Mouse (Mus musculus) right cerebral cortex, postnatal 25 days (tissue): ENCODE measurements around the gene Sema6b.
A peak's percentile ranks its signal among the peaks of the same experiment; 100 is the strongest.
"Not testable (repeated sequence)": the region's sequence is repeated elsewhere in the genome, so short reads cannot be mapped to it uniquely, and the experiment has no call there.

ENCODE experiments used
- DNase-seq: peaks from one replicate; pipeline ENCODE4 v3.0.0; 2022

Gene Sema6b

DNA sequence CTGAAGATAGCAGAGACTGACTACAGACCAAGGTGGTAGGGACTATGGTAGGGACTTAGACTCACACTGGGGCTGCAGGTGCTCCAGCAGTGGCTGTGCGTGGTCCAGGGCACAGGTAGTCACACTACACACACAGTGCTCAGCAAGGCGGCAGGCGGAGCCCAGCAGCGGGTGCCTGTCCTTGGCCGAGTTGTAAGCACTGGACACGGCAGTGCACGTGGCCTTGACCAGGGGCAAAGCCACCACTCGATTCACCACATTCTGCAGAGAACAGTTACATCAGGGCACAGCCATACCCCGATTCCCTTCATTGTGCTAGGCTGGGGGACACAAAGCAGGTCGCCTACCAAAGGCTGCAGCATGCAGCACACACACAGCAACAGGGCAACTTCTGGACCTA is 23.9 kb downstream of the Sema6b start:
- no peak for DNase-seq

DNA sequence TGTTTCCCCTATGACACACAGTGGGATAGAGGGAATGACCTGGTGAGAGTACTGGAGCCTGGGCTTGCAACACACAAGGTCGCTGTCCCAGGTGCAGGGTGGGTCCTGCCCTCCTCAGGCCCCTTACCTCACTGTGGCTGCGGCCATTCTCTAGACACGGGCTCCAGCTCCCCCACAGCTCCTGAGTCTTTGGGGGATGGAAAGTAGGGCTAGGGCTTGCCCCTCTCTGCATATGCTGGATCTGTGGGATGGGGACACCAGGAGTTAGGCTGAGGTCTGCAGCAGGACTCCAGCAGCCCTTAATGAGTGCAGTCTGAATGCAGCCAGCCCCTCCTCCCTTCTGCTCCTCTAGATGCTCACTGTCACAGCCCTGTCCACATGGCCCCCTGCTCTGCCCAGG is 27.4 kb downstream of the Sema6b start:
- no peak for DNase-seq

DNA sequence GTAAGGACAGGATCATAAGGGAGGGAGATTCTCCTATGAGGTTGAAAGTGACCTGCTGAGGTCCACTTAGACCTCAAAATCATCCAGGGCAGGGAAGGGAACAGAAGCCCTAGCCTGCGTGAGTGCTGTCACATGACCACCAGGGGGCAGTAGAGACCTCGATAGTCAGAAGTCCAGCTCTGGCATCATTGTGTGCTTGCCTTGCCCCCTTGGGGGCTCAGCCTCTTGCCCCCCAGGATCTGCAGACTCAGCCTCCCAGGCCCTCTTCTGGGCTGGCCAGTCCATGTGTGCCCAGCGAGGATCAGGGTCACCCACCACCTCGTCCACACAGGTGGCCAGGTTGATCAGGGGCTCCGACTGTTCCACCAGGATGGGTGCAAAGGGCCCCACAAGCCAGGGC is 28.3 kb downstream of the Sema6b start:
- DNase-seq = no peak

DNA sequence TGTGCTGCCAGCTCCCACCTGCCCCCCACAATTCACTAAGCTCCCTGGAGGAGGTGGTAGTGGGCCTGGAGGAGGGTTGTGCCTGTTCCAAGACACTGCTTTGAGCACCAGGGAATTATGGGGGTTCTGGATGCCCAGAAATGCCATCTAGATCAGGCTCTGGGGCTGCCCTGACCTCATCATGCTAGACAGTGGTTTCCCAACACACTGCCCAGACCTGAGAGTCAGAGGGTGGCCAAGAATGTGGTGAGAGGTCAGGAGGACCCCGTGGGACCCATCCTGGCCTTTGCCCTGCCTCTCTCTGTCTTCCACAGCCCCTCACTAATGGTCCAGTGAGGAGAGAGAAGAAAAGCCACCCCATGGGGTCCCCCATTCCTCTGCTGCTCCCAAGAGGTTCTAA is 29.1 kb downstream of the Sema6b start:
- DNase-seq = no peak

DNA sequence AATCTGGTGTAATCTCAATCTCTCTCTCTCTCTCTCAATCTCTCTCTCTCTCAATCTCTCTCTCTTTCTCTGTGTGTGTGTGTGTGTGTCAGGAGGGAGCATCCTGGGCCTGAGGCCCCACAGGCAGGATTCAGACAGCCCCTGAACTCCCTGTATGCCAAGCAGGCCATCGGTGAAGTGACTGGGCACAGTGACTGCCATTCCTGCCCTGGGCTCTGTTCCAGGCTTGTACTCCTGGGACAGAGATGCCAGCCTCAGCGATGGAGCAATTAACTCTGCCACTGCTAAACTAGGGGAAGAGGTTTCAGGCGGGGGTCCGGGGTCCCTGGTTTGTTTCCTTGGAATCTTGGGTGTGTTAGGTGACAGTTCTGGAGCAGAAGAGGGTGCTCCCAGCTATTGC is 29.6 kb downstream of the Sema6b start:
- DNase-seq = no peak

DNA sequence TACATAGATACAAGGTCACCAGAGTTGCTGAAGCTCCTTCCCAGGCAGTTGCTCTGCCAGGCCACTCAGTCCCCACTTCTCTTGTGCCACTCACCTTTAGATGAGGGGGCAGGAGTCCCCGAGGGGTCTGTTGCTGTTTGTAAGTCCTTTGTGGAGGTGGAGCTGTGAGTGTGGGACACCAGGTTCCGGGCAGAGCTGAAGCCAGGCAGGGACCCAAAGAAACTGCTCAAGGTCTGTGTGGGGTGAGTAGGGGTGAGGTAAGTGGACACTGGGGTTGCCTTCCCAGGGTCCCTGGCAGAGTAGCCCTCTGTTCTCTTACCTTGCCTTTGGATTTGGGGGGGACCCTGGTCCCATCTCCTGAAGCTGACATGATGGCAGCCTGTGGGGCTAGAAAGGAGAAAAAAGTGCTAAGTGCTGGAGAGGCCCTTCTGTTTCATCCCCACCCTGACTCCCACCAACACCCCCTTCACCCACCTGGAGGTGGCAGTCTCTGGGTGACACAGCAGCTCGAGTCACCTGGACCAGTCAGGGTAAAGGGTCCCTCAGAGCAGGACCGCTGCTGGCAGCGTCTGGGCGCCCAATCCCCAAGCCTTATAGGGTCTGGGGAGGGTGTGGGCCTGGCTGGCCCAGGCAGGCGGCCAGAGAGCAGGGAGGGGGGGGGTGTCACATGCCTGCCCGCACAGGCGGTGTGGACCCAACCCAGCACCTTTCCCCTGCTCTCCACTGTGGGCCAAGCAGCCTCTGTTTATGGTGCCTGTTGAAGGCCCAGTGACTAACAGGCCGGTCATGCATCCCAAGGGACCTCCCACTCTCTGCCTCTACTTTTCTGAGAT is 30.7 kb downstream of the Sema6b start, which contains the start of gene Plin4:
Gene Plin4 (minus strand): TSS at position 585 of the 833 bp plus-strand sequence.
- DNase-seq = no peak

DNA sequence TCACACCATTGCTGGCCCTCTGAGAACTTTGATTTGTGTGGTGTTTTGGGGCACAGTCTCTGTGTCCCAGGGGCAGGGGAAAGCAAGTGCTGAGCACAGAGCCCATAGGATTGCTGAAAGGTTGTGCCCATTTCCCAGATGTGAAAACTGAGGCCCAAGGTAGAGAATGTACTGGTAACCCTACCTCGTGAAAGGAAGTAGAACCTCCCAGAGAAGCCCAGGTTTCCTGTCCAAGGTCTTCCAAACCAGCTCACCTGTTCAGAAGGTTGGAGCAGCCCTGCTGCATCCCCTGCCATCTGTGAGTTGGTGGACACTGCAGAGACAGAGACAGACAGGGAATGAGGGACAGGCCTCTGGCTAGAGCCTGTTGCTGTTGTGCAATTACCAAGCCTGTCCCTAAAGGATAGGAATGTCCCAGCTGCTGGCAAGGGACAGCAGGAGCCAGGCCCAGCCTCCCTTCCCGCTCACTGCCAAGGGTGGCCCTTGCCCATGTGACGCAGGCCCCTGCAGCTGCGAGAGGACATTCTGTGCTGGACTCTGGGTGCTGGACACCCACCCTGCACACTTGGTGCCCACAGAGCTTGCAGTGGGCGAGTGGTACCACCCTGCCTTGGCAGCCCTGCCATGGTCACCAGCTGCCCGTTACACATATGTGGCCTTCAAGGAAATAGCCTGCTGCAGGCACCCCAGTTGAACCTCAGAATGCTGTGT is 31.7 kb downstream of the Sema6b start:
- no peak for DNase-seq

DNA sequence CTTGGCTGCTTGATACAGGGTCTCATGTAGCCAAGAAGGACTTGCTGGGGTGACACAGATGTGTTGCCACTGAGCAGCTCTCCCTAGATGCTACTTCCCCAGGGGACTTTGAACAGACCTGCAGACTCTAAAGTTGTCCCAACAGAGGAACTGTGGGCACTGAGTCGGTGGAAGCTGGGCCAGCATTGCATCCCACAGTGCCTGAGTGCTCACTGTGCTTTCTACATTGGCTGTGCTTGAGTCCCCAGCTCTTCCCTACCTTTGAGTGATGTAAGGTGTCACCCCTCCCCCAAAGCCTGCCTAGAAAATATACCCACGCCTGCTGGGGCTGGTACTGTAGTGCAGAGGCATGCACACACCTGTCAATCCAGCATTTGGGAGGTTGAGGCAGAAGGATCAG is 32.4 kb downstream of the Sema6b start:
- no peak for DNase-seq

DNA sequence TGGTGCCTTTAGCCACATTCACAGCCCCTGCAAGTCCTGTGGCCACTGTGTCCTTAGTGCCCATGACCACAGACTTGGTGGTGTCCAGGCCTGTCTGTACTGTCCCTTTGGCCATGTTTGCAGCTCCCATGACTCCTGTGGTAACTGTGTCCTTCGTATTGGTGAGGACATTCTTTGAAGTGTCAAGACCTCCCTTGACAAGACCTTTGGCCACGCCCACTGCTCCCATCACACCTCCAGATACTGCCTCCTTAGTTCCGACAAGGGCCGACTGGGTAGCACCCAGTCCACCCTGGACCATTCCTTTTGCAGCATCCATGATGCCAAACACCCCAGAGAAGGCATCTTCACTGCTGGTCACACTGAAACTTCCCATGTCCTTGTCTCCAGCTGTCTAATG is 33.2 kb downstream of the Sema6b start:
- no peak for DNase-seq

DNA sequence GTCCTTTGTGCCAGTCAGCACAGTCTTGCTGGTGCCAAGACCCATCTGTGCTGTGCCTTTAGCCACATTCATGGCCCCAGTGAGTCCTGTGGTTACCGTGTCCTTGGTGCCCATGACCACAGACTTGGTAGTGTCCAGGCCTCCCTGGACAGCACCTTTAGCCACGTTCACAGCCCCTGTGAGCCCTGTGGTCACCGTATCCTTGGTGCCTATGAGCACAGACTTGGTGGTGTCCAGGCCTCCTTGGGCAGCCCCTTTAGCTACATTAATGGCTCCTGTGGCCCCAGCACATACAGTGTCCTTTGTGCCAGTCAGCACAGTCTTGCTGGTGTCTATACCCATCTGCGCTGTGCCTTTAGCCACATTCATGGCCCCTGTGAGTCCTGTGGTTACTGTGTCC is 33.7 kb downstream of the Sema6b start:
- DNase-seq = not testable (repeated sequence)

DNA sequence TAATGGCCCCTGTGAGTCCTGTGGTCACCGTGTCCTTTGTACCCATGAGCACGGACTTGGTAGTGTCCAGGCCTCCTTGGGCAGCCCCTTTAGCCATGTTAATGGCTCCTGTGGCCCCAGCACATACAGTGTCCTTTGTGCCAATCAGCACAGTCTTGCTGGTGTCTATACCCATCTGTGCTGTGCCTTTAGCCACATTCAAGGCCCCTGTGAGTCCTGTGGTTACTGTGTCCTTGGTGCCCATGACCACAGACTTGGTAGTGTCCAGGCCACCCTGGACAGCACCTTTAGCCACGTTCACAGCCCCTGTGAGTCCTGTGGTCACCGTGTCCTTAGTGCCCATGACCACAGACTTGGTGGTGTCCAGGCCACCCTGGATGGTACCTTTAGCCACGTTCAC is 35.3 kb downstream of the Sema6b start:
- DNase-seq = not testable (repeated sequence)

DNA sequence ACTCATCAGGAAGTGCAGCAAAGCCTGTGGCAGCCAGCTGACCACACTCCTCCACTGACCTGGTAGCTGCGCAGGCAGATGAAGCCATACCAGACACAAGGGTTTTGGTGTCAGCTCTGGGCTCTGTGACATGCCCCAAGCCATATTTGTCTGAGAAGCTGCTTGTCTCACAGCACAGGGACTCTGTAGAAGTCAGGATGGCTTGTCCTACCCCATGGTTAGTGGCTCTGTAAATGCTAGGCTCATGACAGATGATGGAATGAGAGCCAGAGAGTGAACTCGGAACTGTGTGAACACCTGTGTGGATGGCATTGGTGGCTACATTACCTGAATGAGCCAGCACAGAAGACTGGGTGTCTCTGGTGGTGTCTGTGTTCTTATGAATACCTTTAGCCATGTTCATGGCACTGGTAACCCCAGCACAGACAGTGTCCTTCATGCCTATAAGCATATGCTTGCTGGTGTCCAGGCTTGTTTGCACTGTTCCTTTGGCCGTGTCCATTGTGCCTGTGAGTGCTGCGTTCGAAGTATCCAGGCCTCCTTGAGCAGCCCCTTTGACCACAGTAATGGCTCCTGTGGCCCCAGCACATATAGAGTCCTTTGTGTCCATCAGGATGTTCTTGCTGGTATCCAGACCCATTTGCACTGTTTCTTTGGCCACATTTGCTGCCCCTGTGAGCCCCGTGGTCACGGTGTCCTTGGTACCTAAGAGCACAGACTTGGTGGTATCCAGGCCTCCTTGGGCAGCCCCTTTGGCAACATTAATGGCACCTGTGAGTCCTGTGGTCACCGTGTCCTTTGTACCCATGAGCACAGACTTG is 36.5 kb downstream of the Sema6b start:
- DNase-seq = no peak

DNA sequence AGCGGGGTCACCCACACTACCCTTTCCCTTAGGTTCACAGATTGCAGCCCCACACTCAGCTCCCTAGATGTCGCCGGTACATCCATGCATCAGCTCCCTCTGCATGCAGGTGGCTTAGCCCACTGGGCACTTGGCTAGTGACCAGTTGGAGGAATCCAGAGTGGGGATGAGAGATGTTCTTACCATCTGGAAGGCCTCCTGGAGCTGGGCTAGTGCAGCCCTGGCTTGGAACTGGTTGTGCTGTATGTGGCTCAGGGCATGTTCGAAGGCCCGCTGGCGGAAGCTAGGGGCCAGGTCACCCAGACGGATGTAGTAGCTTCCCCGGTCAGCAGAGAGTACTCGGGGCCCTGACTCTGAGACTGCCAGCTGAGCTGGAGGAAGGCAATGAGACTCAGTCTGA is 37.2 kb downstream of the Sema6b start:
- DNase-seq = no peak

DNA sequence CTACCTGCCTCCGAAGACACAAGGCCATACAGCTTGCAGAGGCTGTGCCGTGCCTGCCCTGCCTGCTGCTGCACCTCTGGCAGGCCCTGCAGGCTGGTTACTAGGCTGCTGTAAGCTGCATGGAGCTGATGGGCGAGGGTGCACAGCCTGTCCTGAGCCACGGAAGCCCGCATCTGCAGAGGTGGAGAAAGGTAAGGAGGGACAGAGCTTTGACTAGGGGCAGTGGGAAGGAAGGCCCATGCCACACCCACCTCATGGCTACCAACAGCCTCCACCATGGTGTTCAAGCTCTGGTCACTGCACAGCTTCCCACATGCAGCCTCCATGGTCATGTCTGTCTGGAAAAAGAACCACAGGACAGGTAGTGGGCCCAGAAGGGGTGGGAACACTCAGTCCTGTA is 38.0 kb downstream of the Sema6b start:
- no peak for DNase-seq

DNA sequence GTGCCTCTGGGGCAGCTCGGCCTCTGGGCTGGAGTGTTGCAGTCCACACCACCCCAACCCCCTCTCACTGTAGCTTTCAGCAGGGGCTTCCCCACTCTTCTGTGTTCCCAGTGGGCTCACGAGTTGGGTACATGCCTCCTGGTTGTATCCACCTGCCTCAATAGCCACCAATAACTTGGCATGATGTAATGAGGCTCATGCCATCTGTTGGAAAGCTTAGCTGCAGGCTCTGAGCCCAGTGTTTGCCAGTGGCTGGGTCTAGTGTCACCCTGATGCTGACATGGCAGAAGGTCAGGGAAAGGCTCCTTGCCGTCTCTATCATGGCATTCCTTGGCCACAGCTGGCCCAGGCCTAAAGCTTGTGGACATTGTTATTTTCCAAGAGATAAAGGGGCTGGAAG is 39.3 kb downstream of the Sema6b start:
- no peak for DNase-seq

DNA sequence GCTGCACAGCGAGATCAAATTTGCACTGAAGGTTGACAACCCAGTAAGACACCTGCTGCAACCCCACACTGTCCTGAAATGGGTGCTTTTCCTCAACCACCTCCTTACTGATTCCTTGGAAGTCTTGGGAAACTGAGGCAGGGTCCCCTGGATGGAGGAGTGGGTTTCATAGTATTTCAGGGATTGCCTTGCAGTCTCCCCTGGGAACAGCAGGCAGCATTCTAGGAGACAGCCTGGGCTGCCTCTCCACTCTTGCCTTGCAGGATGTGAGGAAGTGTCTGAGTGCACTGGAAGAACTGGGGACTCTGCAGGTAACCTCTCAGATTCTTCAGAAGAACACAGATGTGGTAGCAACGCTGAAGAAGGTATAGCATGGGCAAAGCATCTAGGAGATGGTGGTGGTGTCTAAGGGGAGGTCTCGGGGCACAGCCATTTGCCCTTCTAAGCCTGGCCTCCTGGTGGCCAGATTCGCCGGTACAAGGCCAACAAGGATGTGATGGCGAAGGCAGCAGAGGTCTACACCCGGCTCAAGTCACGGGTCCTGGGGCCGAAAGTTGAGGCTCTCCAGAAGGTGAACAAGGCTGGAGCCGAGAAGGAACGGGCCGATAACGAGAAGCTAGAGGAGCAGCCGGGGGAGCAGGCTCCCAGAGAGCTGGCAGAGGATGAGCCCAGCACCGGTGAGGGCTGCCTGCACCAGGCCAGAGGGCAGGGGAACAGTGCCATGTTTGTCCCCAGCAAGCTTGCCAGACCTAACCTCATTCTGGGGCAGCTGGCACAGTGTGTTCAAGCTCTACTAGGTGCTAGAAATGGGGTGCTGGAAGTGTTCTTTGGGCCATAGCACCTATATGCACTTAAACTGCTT is 41.2 kb downstream of the Sema6b start:
- DNase-seq = no peak

DNA sequence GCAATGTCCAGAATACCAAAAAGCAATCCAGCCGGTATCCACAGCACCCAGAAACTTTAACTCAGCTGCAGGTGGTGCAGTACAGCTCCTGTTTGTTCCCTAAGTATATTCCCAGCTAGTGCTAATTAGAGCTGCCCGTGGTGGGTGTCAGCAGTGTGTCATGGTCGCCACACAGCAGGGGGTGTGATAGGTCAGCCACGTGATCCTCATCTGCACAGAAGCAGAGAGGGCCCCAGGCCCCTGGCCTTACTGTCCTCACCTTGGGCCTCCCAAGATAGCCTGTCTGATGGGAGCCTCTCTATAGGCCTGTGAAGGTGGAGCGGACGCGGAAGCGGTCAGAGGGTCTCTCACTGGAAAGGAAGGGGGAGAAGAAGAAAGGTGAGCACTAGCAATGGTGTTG is 42.0 kb downstream of the Sema6b start:
- DNase-seq = no peak

DNA sequence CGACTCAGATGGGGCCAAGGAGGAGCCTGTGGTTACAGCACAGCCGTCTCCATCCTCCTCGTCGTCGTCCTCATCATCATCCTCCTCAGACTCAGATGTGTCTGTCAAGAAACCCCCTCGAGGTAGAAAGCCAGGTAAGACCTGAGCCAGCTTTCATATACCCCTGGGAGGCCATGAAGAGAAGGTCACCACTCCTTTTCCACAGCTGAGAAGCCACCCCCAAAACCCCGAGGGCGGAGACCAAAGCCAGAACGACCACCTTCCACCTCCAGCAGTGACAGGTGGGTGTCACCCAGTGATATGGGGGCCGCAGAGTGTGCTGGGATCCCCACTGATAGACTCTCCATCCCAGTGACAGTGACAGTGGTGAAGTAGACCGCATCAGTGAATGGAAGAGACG is 43.3 kb downstream of the Sema6b start:
- no peak for DNase-seq

DNA sequence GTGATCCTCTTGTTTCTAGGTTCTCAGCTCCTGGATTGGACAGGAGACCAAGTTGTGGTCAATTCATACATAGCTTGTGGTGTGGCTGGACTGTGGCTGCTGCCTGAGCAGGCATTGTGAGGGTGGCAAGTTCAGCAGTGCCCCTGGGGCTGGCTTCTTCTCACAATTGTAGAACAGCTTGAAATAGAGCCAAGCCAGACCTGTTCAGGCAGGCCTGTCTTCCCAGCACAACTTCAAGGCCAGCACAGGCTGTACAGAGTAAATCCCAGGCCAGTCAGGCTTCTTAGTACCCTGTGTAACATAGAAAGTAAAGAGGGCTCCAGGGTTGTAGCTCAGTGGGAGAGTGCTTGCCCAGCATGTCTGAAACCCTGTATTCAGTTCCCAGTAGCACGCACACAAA is 47.3 kb downstream of the Sema6b start:
- no peak for DNase-seq

DNA sequence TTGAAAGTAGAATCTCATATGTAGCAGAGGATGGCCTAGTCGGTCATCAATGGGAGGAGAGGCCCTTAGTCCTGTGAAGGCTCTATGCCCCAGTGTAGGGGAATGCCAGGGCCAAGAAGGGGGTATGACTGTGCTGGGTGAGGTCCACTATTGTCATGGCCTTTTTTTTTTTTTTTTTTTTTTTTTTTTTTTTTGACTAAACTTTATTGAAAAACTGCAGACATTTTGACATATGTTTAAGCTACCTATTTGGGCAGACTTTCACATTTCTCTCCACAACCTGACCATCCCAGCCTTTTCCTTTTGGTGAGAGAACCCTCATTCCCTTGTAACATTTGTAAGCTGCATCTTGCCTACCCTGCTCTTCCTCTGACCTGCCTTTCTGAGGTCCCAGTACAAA is 47.8 kb downstream of the Sema6b start:
- no peak for DNase-seq

DNA sequence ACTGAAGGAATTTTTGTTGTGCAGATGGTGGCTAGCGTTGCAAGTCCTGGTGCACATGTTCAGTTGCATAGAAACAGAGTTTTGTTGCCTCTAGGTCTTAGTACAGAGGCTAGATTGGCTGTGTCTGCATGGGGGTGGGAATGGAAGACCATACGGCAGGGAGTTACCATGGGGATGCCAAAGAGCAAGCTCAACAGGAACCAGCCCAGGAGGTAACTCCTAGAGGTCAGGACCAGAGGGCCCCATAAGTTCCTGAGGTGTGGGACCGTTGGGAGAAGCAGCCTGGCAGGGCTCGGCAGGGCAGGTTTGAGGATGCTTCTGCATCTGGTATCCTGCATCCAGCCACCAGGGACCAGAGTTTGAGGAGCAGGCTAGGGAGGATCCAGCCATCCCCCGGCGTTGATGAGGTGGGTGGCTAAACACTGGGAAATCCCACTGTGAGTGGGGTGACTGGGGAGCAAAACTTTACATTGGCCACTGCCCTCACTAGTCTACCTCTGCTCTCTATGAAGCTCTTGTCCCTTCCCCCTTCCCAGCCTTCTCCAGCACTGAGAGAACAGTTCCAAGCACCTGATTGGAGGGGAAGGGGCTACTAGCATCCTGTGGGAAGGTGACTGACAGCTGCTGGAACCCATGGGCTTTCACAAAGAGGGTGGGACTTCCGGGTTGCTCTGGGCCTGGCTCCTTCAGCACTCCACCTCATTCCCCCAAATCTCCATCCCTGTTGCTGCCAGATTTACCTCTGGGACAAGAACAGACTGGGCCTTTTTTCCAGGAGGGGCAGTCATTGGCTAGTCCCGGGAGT is 59.2 kb downstream of the Sema6b start:
- DNase-seq = peak; percentile 42

DNA sequence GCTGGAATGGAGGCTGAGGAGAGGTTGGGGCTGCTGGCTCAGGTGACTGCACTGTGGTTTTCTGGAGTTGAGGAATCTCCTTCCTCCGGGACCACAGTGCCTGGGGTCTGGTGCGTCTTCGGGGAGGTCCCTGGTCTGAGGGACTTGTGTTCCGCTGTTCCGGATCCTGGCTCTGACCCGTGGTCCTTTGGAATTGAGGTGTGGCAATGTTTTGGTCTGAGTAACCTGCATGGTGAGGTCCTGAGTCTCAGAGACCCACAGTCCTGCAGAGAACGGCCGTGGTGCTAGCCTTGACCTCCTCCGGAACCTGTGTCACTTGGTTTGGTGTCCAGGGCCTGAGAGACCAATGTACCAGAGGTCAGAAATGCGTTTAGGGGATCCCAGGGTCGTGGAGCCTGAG is 60.2 kb downstream of the Sema6b start:
- no peak for DNase-seq
